Mouse (Mus musculus) gastrocnemius, adult 2 months (tissue): ENCODE data around the gene Aatf. TPM values are rescaled to one million over a fixed set of nuclear protein-coding genes. Genes with fewer than 3 reads are reported as not detected.

Experiments used
- DNase-seq: peaks from one replicate; pipeline ENCODE4 v3.0.0; 2022
- H3K27ac ChIP-seq: fragments of 200-600 bp; 2 replicates; pipeline ENCODE4 v1.8.1; 2022; ENCODE audit warnings: mild to moderate bottlenecking
- H3K4me3 ChIP-seq: fragments of 200-600 bp; 2 replicates; pipeline ENCODE4 v1.8.1; 2022; ENCODE audit warnings: mild to moderate bottlenecking, moderate library complexity
- CTCF ChIP-seq: fragments of 200-600 bp; IDR thresholded peaks from 2 replicates; pipeline ENCODE4 v1.8.1; 2022; ENCODE audit warnings: antibody characterized with exemption, mild to moderate bottlenecking, moderate library complexity
- intact Hi-C: fragments of 180-260 bp; cut with DNase I; formaldehyde crosslinking; loops from one replicate; pipeline ENCODE4 v1.15.1; 2025
- total RNA-seq, 2 experiments: library from RNA; stranded (reverse); gene quantifications; 2 replicates each; pipeline ENCODE4 v1.2.3; 2021

Gene Aatf
- total RNA-seq, 2 experiments from 2014 or later, result 13.1 to 13.2 TPM

- TF ChIP-seq CTCF, result no peak
- intact Hi-C loops, result no loop called here
- Histone ChIP-seq H3K4me3 (no peak overlapping the region), H3K27ac (no peak overlapping the region)
- DNase-seq, result no peak
Observed at GRCm38 (mm10) chr11:84526976-84527860, 13.9 kb upstream of the Aatf start.

GRCm38 (mm10) chr11:84526451-84526850 is 13.1 kb upstream of the Aatf start:
- Histone ChIP-seq H3K4me3 (no peak overlapping the region), H3K27ac (no peak overlapping the region)
- TF ChIP-seq CTCF, result no peak
- intact Hi-C loops, result no loop called here
- DNase-seq, result no peak

DNA sequence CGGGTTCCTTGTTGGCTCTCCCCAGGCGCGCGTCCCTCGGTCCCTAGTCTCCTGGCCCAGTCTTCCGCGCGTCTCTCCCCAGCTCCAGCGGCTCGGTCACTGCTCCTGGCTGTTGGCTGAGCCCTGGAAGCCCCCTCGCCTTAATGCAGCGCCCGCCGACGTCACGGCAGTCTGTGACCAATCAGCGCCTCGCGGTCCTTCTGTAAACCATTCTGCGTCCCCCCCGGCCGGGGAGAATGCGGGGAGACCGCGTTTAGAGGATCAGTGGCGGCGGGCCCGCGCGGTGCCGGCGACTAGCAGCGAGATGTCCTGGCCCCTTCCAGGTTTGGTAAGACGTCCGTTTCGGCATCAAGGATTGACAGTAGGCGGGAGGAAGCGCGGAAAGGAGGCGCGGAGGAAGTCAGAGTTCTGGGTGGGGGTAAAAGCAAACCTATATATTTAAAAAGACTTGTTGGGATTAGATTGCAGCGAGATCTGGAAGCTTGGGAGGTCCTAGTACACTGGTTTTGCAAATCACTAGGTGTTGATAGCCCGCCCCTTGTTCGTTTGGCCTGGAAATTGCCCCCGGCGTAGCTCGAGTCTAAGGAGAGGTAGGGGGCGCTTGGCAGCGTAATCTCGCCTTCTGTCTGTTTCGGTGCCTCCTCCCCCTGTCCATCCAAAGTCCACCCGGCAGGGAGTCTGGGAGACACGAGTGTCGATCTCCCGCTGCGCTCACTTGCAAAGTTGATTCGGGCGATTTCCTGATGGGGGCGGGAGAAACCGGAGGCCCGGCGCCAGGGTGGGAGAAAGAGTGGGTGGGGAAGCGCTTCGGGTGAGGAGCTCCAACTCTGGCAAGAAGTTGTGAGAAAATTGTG is 12.3 kb upstream of the Aatf start, which contains the start of gene Lhx1:
Gene Lhx1, minus strand, starts transcription at position 115 of the 854 bp plus-strand sequence.
- Histone ChIP-seq H3K4me3 (peak within 1 kb of the TSS; percentile 68), H3K27ac (no peak within 1 kb of the TSS)
- intact Hi-C loops, result no loop called here
- DNase-seq, result peak; percentile 38
- TF ChIP-seq CTCF, result no peak

DNA sequence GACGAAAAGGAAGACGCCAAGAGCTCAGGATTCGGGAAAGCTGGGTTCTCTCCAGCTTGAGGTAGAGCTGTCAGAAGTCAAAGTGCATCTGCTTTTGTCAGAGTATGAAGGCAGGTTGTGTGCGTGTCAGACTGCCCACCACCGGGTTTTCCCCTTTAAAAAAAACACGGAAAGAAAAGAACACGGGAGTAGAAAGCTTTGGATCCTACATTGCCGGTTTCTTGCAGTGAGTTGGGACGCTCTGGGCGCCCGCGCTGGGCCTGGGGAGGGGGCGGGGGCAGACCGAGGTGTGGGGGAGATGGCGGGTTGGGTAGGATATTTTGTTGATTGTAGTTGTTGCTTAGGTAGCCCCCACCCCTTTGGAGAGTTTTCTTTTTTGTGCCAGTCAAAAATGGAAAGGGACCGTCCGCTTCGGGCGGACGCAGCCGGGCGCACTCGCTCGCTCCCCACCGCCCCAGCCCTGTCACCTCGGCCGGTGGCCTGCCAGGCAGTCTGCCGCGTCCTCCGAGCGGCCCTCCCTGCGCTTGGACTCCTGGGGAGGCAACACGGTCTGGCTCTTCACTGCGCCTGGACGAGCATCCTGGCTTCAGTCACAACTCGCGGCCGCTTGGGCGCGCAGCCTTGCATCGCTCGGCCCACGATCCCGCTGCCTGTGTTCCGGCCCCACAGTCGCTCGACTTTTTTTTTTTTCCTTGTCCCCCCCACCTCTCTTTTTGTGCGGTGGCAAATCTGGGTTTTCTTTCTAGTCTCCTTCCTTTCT is 11.4 kb upstream of the Aatf start:
- Histone ChIP-seq H3K4me3 (peak overlapping the region; percentile 68), H3K27ac (no peak overlapping the region)
- TF ChIP-seq CTCF, result no peak
- intact Hi-C loops, result no loop called here
- peak; percentile 46 for DNase-seq

DNA sequence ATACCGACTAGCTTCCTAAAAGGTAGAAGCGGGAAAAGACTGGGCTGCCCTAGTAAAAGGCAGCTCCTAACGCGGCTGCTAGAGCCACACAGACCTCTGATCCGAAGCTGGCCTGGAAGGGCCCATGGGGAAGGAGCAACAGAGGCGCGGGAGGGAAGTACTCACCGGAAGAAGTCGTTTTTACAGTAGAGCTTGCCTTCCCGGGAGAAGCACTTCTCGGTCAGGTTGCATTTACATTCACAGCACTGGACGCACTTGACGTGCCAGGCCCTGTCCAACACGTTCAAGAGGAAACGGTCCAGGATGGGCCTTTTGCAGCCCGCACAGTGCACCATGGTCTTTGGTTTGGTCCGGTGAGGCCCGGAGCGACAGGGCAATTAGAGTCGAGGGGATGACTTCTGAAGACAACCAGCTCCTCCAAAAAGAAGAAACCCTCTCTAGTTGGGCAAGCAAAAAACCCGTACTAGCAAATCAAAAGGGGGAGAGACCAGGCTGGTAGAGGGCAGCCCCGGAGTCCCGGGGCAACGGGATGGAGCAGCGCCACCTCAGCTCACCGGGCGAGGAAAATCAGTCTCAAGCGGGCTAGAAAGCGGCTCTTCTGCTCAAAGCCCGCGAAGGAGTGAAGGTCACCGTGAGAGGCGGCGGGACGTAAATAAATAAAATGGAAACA is 10.7 kb upstream of the Aatf start:
- no peak for TF ChIP-seq CTCF
- intact Hi-C loops, result no loop called here
- no peak for DNase-seq
- peak overlapping the region; percentile 8 for H3K4me3 ChIP-seq
- no peak overlapping the region for H3K27ac ChIP-seq

- H3K4me3 ChIP-seq, result peak overlapping the region; percentile 66; the same call in 1 of the 2 replicates
- no peak for TF ChIP-seq CTCF
- no peak overlapping the region for H3K27ac ChIP-seq
- intact Hi-C loops, result no loop called here
- DNase-seq, result no peak
Observed at GRCm38 (mm10) chr11:84523321-84523831, 10.1 kb upstream of the Aatf start.

GRCm38 (mm10) chr11:84522577-84523320 is 9.4 kb upstream of the Aatf start:
- Histone ChIP-seq H3K4me3 (peak overlapping the region; percentile 66), H3K27ac (no peak overlapping the region)
- DNase-seq, result peak; percentile 94
- no peak for TF ChIP-seq CTCF
- intact Hi-C loops, result no loop called here

DNA sequence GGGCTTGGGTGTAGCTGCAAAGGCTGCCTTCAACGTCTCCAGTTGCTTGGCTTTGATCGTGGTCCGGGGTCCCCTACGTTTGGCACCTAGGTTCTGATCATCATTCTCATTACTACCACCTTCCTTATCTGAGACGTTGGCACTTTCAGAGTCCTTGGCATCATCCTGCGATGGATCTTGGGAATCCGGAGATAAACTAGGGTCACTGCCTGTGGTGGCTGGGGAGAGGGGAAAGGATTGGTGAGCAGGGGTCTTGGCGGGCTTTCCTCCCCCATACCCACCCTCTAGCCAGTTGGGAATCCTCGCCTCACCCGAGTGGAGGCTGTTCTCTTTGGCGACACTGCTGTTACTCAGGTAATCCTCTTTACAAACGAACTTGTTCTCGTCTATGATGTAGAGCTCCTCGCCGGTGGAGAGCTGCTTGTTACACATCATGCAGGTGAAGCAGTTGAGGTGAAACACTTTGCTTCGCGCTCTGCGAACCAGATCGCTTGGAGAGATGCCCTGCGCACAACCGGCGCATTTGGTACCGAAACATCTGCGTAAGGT is 8.5 kb upstream of the Aatf start:
- DNase-seq, result peak; percentile 24
- intact Hi-C loops, result no loop called here
- no peak for TF ChIP-seq CTCF
- Histone ChIP-seq H3K27ac (no peak overlapping the region), H3K4me3 (peak overlapping the region; percentile 66; the same call in 1 of the 2 replicates)

DNA sequence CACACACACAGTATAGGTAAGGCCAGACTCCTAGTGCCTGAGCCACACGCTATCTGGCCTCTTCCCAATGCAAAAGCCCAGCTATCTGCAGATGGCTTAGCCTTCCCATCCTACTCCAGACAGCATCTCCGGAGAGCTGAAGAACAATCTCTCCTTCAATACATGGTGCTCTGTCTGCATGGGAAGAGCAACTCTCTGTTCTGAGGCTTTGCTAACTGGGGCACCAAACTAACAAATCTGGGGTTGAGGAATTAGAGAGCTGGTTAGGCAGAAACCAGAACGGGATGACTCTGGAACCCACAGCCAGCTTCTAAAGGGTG is 7.7 kb upstream of the Aatf start:
- intact Hi-C loops, result no loop called here
- TF ChIP-seq CTCF, result no peak
- no peak overlapping the region for H3K4me3 ChIP-seq
- no peak overlapping the region for H3K27ac ChIP-seq
- DNase-seq, result no peak

GRCm38 (mm10) chr11:84520269-84521070 is 7.1 kb upstream of the Aatf start:
- no peak for TF ChIP-seq CTCF

More at GRCm38 (mm10) chr11:84520269-84521070, 7.1 kb upstream of the Aatf start:
- Histone ChIP-seq H3K4me3 (no peak overlapping the region), H3K27ac (no peak overlapping the region)
- DNase-seq, result no peak
- intact Hi-C loops, result no loop called here
